Mouse (Mus musculus): Measurements from ENCODE around the gene Dpf2. TPM values are rescaled to one million over a fixed set of nuclear protein-coding genes. Genes with fewer than 3 reads are reported as not detected.

Gene Dpf2
- total and polyA plus RNA-seq, 2 experiments from 2014 or later: 56.8 to 64.5 TPM

- Histone ChIP-seq H3K9ac (no peak overlapping the region), H3K4me2 (ENCODE audit: low read depth) (0 out of 2 replicates have a peak overlapping the region, but pooled peaks have one; percentile 8), H3K36me3 (ENCODE audit: insufficient read depth) (no peaks in the 10 kb centered on the region), H3K27ac (ENCODE audit: low read depth, low read length) (no peak overlapping the region), H3K4me3 (ENCODE audit: low read depth, low read length) (no peak overlapping the region), H3K9me3 (ENCODE audit: low read length) (no peaks in the 10 kb centered on the region), H3K27me3 (ENCODE audit: insufficient read depth, low read length) (no peaks in the 10 kb centered on the region), H3K4me1 (ENCODE audit: insufficient read depth) (no peaks in the 10 kb centered on the region)
- 47% methylated on average over 21 of the region's 21 CpGs for WGBS
- TF ChIP-seq CTCF (IDR thresholded peaks at IDR 0.05; ENCODE audit: low read depth): no peak
- ATAC-seq (0 out of 2 replicates have a peak, but pooled peaks have one; percentile 6), DNase-seq (no peak)
These were observed 24.5 kb upstream of the Dpf2 start for GRCm38 (mm10) chr19:5937095-5937835.

- H3K36me3 ChIP-seq (ENCODE audit: insufficient read depth): no peaks in the 10 kb centered on the region
- WGBS: 77% methylated on average over 5 of the region's 5 CpGs
- H3K27ac ChIP-seq (ENCODE audit: low read depth, low read length): no peak overlapping the region
- DNase-seq (no peak), ATAC-seq (no peak)
- no peak overlapping the region for H3K4me3 ChIP-seq (ENCODE audit: low read depth, low read length)
- H3K4me2 ChIP-seq (ENCODE audit: low read depth): no peak overlapping the region
- no peaks in the 10 kb centered on the region for H3K9me3 ChIP-seq (ENCODE audit: low read length)
- no peak overlapping the region for H3K9ac ChIP-seq
- H3K4me1 ChIP-seq (ENCODE audit: insufficient read depth): no peaks in the 10 kb centered on the region
- no peak for TF ChIP-seq CTCF (IDR thresholded peaks at IDR 0.05; ENCODE audit: low read depth)
- no peaks in the 10 kb centered on the region for H3K27me3 ChIP-seq (ENCODE audit: insufficient read depth, low read length)
These were observed 22.9 kb upstream of the Dpf2 start for GRCm38 (mm10) chr19:5935691-5936090.

GRCm38 (mm10) chr19:5935266-5935665 is 22.5 kb upstream of the Dpf2 start:
- ATAC-seq (no peak), DNase-seq (no peak)
- H3K27me3 ChIP-seq (ENCODE audit: insufficient read depth, low read length): no peaks in the 10 kb centered on the region
- H3K4me2 ChIP-seq (ENCODE audit: low read depth): no peak overlapping the region
- WGBS: 79% methylated on average over 3 of the region's 3 CpGs
- TF ChIP-seq CTCF (IDR thresholded peaks at IDR 0.05; ENCODE audit: low read depth): no peak
- no peaks in the 10 kb centered on the region for H3K9me3 ChIP-seq (ENCODE audit: low read length)
- no peak overlapping the region for H3K4me3 ChIP-seq (ENCODE audit: low read depth, low read length)
- no peaks in the 10 kb centered on the region for H3K4me1 ChIP-seq (ENCODE audit: insufficient read depth)
- no peak overlapping the region for H3K27ac ChIP-seq (ENCODE audit: low read depth, low read length)
- H3K36me3 ChIP-seq (ENCODE audit: insufficient read depth): no peaks in the 10 kb centered on the region
- H3K9ac ChIP-seq: no peak overlapping the region

- ATAC-seq (no peak), DNase-seq (peak; percentile 16)
- H3K36me3 ChIP-seq (ENCODE audit: insufficient read depth): no peaks in the 10 kb centered on the region
- H3K9me3 ChIP-seq (ENCODE audit: low read length): no peaks in the 10 kb centered on the region
- H3K27me3 ChIP-seq (ENCODE audit: insufficient read depth, low read length): no peaks in the 10 kb centered on the region
- TF ChIP-seq CTCF (IDR thresholded peaks at IDR 0.05; ENCODE audit: low read depth): no peak
- H3K4me2 ChIP-seq (ENCODE audit: low read depth): no peak overlapping the region
- 64% methylated on average over 14 of the region's 14 CpGs for WGBS
- H3K4me3 ChIP-seq (ENCODE audit: low read depth, low read length): no peak overlapping the region
- no peaks in the 10 kb centered on the region for H3K4me1 ChIP-seq (ENCODE audit: insufficient read depth)
- H3K9ac ChIP-seq: no peak overlapping the region
- no peak overlapping the region for H3K27ac ChIP-seq (ENCODE audit: low read depth, low read length)
These were observed 17.1 kb upstream of the Dpf2 start for GRCm38 (mm10) chr19:5929634-5930596.

- TF ChIP-seq CTCF (IDR thresholded peaks at IDR 0.05; ENCODE audit: low read depth): no peak
- Histone ChIP-seq H3K27ac (ENCODE audit: low read depth, low read length) (no peak overlapping the region), H3K36me3 (ENCODE audit: insufficient read depth) (no peaks in the 10 kb centered on the region), H3K4me1 (ENCODE audit: insufficient read depth) (no peaks in the 10 kb centered on the region), H3K4me2 (ENCODE audit: low read depth) (no peak overlapping the region), H3K4me3 (ENCODE audit: low read depth, low read length) (no peak overlapping the region), H3K27me3 (ENCODE audit: insufficient read depth, low read length) (no peaks in the 10 kb centered on the region), H3K9me3 (ENCODE audit: low read length) (no peaks in the 10 kb centered on the region), H3K9ac (no peak overlapping the region)
- WGBS: 85% methylated on average over 3 of the region's 3 CpGs
- DNase-seq: no peak
- no peak for ATAC-seq
These were observed 15.7 kb upstream of the Dpf2 start for GRCm38 (mm10) chr19:5928546-5928945.

DNA sequence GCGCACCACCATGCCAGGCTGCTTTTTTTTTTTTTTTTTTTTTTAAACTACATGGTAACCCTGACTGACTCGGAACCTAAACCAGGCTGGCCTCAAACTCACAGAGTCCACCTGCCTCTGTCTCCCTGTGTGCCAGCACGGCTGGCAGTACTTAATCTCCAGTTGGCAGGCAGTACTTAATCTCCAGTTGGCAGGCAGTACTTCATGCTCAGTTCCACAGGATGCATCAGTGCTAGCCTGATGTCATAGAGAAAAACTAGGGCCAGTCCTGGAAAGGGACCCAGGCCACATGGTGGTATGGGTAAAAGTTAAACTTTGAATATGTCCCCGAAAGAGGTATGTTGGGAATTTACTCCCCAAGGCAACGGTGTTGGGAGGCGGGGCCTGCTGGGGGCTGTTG is 15.3 kb upstream of the Dpf2 start:
- no peak for TF ChIP-seq CTCF (IDR thresholded peaks at IDR 0.05; ENCODE audit: low read depth)
- DNase-seq: no peak
- 79% methylated on average over 6 of the region's 6 CpGs for WGBS

DNA sequence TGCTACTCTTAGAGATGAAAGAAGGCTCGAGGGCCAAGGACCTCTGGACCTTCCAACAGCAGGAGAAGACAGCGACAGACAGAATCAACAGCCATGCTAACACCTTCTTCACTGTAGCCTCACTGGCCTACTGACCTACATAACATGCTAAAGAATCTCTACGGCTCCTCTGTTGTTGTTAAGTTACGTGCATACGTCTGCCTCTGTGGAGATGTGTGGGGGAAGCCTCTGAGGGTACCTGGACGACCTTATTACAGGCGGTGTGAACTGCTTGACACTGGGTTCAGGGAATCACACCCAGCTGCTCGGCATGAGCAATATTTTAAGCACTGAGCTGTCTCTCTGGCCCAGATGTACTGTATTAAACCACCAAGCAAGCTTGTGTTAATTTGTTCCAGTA is 14.7 kb upstream of the Dpf2 start:
- no peaks in the 10 kb centered on the region for H3K27me3 ChIP-seq (ENCODE audit: insufficient read depth, low read length)
- ATAC-seq (no peak), DNase-seq (no peak)
- no peak overlapping the region for H3K27ac ChIP-seq (ENCODE audit: low read depth, low read length)
- 76% methylated on average over 8 of the region's 8 CpGs for WGBS
- no peaks in the 10 kb centered on the region for H3K36me3 ChIP-seq (ENCODE audit: insufficient read depth)
- no peak overlapping the region for H3K4me3 ChIP-seq (ENCODE audit: low read depth, low read length)
- no peaks in the 10 kb centered on the region for H3K9me3 ChIP-seq (ENCODE audit: low read length)
- no peak overlapping the region for H3K4me2 ChIP-seq (ENCODE audit: low read depth)
- no peaks in the 10 kb centered on the region for H3K4me1 ChIP-seq (ENCODE audit: insufficient read depth)
- no peak overlapping the region for H3K9ac ChIP-seq
- no peak for TF ChIP-seq CTCF (IDR thresholded peaks at IDR 0.05; ENCODE audit: low read depth)

More for the DNA sequence above, 15.3 kb upstream of the Dpf2 start:
- H3K4me2 ChIP-seq (ENCODE audit: low read depth): no peak overlapping the region
- H3K4me1 ChIP-seq (ENCODE audit: insufficient read depth): no peaks in the 10 kb centered on the region
- H3K4me3 ChIP-seq (ENCODE audit: low read depth, low read length): no peak overlapping the region
- no peak for ATAC-seq
- no peaks in the 10 kb centered on the region for H3K36me3 ChIP-seq (ENCODE audit: insufficient read depth)
- H3K27me3 ChIP-seq (ENCODE audit: insufficient read depth, low read length): no peaks in the 10 kb centered on the region
- no peak overlapping the region for H3K27ac ChIP-seq (ENCODE audit: low read depth, low read length)
- no peaks in the 10 kb centered on the region for H3K9me3 ChIP-seq (ENCODE audit: low read length)
- no peak overlapping the region for H3K9ac ChIP-seq
